Mouse (Mus musculus): ENCODE measurements around the gene Csad.

DNA sequence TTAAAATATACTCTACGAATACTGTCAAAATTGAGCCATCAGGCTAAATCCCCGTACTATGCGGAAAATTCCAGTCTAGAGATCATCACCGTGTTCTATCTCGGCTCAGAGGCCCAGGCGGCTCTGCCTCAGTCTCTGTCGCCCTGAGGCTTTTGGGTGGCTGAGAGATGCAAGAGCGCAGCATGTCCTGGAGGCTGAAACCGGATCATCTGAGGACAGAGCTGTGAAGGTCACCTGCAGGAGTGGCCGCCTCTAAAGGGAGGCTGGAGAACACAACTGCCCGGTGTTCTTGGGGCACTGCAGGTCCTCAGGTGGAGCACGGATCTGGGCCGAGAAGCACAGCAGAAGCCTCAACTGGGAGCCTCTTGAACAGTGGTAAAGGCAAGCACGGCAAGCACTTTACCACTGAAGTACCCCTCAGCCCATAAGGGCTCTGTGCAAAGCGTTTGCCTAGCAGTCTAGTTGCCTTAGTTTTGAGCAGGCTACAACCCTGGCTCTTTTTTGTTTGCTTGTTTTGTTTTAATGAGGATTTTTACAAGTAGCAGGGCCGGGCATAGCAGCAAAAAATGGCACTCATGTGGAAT, 28.7 kb downstream of the Csad start:
- TF ChIP-seq POLR2A (IDR thresholded peaks at IDR 0.05; ENCODE audit: insufficient read depth, low read depth, low read length) (no peak), CTCF (IDR thresholded peaks at IDR 0.05) (no peak)
